Mouse (Mus musculus) cerebellum, adult (tissue): ENCODE data around the gene Ucp1.
"Not testable (repeated sequence)": the region's sequence is repeated elsewhere in the genome, so short reads cannot be mapped to it uniquely, and the experiment has no call there.

Experiments
- ATAC-seq: cut with Nextera tagmentation; 2 replicates; pipeline ENCODE4 v1.9.2; 2017; ENCODE audit warnings: mild to moderate bottlenecking, moderate library complexity, mixed read lengths; ENCODE audit not compliant: insufficient number of reproducible peaks, low FRiP score, low TSS enrichment

Ucp1 gene

GRCm38 (mm10) chr8:83290176-83290575, at the start of gene Ucp1:
TSS of gene Ucp1 (plus strand) at chr8:83290352.
- 0 out of 2 replicates have a peak, but pooled peaks have one; percentile 45 for ATAC-seq

DNA sequence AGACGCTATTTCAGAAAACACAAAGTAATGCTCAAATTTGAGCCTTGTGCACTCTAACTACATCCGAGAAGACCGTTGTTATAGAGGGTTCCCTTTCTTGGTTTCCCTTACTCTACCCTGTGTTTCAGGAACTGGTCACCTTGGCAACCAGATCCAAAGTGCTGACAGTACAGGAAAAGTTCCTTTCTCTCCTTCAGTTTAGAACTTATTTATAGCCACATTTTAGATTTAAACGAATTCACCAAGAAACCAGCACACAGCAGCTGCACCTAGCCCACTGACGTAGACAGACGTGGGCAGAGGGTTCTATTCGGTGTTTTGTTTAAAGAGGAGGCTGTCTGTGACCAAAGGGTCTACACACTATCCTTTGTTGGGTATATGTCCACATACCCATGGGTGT, 46.0 kb upstream of the Ucp1 start:
- ATAC-seq: no peak

GRCm38 (mm10) chr8:83250858-83251257, 39.3 kb upstream of the Ucp1 start:
- ATAC-seq: no peak

GRCm38 (mm10) chr8:83251362-83252246, 38.5 kb upstream of the Ucp1 start:
- no peak for ATAC-seq

DNA sequence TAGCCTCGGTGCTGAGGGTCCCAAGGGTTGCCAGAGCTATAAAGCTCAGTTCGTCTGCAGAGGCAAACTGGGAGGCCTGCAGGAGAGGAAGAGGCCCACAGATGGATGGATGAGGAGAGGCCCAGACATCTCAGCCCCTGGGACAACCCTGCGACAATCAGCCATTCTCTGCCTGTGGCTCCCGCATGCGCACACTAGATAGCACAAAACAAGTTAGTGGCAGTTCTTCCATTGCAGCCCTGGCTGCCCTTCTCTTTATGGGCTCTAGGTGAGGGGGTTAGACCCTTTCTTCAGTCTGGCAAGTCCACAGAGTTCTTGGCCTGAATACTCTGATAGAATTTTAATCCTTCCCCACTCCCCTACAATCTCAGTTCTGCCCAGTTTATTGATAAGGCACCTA, 37.4 kb upstream of the Ucp1 start:
- no peak for ATAC-seq

DNA sequence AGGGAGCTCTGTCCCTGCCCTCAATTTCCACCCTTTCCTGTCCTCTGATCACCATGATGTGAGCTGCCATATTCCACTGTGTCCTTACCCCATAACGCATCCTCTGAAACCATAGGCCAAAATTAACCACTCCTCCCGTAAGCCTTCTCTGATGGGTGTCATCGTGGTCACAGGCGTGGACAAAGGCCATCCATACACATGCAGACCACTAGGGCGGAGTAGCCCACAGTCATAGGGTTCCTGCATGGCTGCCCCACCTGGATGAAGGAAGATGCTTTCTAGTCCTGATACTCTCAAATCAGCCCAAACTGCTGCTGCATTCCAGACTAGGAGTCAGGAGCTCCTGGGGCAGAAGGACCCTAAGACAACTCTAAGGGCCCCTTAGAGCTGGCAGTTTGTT, 32.5 kb upstream of the Ucp1 start:
- ATAC-seq: no peak

DNA sequence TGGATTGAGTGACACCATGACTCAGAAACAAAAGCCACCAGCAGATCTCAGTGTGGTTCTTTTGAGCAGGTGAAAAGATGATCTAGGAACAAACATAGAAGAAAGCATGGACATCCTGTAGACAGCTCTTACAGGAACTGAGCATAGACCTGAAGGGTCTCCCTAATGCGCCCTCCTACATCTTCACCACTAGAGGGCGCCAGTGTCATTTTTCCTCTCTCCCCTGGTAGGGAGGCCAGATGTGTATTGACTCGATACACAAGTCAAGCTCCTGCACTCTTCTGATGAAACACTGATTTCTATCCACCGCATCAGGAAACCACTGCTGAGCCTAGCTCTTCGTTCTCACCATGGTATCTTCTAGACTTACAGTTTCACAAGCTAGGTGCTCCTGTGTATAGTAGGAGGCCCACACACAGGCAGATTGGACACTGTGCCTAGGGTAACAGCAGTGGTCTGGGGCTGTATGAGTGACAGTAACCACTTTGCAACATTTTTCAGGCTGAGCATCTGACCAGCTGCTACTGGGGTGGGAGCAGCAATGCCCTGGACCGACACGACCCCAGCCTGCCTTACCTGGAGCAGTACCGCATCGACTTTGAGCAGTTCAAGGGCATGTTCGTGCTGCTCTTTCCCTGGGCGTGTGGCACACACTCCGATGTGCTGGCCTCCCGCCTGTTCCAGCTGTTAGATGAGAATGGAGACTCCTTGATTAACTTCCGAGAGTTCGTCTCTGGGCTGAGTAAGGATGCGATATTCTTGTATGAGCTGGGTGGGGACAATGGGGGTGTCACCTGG, 29.5 kb upstream of the Ucp1 start:
- peak; percentile 49 for ATAC-seq

DNA sequence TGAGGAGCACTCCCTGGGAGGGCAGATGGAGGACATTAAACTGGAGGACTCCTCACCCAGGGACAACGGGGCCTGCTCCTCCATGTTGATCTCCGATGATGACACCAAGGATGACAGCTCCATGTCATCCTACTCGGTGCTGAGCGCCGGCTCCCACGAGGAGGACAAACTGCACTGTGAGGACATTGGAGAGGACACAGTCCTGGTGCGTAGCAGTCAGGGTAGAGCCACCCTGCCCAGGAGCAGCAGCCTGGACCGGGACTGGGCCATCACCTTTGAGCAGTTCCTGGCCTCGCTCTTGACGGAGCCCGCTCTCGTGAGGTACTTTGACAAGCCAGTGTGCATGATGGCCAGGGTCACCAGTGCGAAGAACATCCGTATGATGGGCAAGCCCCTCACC, 19.0 kb upstream of the Ucp1 start:
- peak; percentile 37; the same call in 1 of the 2 replicates for ATAC-seq

DNA sequence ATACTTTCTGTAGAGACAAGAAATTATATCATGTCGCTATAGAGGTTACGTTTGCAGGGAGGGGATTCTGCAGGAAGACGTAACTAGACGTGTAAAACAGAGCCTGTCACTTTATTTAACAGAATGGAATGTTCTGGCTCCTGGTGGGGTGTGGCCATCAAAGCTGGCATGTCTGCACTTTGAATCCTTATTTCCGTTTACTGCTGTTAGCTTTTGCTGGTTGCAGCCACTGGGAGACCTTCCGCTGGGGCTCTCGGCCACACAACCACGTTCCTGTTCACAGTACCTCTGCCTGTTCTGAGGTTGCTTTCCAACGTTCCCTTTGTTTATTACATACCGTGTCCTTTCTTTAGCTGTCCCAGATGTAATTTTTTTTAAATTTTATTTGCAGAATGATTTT, 17.7 kb upstream of the Ucp1 start:
- no peak for ATAC-seq

- ATAC-seq: no peak
Measured at GRCm38 (mm10) chr8:83274470-83274869, 15.7 kb upstream of the Ucp1 start.

- ATAC-seq: no peak
Measured at GRCm38 (mm10) chr8:83278431-83278830, 11.7 kb upstream of the Ucp1 start.

GRCm38 (mm10) chr8:83285391-83285790, 4.8 kb upstream of the Ucp1 start:
- no peak for ATAC-seq

DNA sequence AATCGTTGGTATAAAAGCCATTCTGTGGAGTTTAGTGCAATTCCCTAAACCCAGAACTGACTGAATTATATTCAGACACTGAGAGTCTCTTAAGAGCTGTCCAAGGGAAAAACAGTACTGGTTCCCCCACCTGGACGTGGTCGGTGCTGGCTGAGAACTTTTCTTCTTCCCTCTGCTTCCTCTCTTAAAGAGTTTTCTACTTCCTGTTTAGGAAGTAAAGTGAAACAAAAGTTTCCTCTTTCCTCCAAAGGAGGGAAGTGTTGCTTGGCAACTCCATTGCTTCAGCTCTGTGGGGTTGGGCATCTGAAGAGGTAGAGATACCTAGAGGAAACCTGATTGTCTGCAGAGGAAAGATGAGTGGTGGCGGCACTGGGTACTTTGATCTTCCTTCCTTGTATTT, 7.2 kb downstream of the Ucp1 start:
- ATAC-seq: no peak

- no peak for ATAC-seq
Measured at GRCm38 (mm10) chr8:83300135-83300534, 10.0 kb downstream of the Ucp1 start.

GRCm38 (mm10) chr8:83304946-83305345, 14.8 kb downstream of the Ucp1 start:
- no peak for ATAC-seq

GRCm38 (mm10) chr8:83309836-83310235, 19.7 kb downstream of the Ucp1 start:
- no peak for ATAC-seq

GRCm38 (mm10) chr8:83315084-83315483, 24.9 kb downstream of the Ucp1 start:
- not testable (repeated sequence) for ATAC-seq

GRCm38 (mm10) chr8:83315691-83316090, 25.5 kb downstream of the Ucp1 start:
- no peak for ATAC-seq

GRCm38 (mm10) chr8:83320543-83320942, 30.4 kb downstream of the Ucp1 start:
- no peak for ATAC-seq

DNA sequence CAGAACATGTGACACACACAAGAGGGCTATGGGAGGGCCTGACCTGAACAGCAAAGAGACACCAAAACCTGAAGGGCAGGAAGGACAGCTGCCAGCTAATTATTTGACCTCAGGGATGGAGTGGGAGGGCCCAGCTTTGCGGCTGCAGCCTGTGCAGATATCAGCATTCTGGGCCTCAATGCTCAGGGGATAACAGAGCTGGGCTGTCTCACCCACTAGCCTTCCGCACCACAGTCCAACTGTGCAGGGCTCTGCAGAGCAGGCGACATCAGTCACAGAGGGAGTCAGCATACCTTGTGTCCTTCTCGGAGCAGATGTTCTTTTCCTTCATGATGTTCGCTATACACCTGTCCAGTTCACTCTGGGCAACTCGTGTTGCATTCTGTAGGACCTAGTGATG, 32.2 kb downstream of the Ucp1 start:
- ATAC-seq: no peak

DNA sequence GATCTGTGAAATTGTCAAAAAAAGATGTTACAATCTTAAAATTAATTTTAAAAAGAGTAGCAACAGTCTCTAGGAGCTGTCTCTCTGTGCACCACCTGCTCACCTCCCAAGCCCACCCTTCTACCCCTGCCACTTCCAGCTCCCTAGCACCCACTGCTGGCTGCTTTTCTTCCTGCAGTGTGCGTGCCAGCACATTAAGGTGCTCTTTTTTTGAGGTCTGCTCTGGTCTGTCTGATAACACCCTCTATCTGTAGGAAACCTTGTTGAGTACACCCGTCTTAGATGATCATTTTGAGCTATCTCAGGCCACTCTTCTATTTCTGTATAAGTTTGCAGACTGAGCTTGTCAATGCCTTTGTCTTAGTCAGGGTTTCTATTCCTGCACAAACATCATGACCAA, 32.9 kb downstream of the Ucp1 start:
- ATAC-seq: no peak
